Mouse (Mus musculus) liver, adult 2 months (tissue): ENCODE measurements around the gene Lamtor1.

ENCODE experiments used
- CTCF ChIP-seq: fragments of 200-500 bp; IDR thresholded peaks from 2 replicates; pipeline ENCODE4 v1.5.1; 2011; ENCODE audit warnings: low read depth, low read length, control low read depth
- POLR2A ChIP-seq: fragments of 200-500 bp; IDR thresholded peaks from 2 replicates; pipeline ENCODE4 v1.6.1; 2011; ENCODE audit warnings: low read length, control low read depth; ENCODE audit not compliant: insufficient read depth; ENCODE audit errors: extremely low read depth

DNA sequence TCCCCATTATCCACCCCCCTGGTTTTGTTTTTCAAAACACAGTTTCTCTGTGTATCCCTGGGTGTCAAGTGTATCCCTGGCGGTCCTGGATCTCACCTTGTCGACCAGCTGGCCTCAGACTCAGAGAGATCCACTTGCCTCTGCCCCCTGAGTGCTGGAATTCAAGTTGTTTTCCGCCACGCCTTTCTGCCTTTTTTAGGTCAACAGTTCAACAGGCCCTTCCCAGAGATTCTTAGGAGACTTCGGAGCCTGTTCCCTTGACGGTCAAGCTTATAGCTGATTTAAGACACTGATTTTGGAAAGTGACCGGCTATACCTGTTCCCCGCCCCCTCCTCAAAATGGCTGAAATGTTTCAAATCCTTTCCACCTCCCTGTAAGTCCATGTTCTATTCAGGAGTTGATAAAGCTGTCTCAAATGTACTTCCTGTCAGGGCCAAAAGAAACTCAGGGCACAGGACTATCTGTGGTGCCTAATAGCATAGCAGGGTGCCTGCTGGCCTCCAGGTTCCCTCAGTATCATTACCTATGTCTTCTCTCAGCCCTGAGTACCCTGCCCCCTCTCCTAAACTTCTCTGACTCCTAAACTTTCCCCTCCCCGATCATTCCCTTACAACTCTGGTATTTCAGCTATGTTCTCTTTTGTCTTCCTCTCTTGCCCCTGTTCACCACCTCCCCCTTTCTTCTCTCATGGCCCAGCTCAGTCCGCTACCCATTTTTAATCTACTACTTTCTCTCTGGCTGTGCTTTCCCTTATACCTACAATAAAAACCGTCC, 39.0 kb upstream of the Lamtor1 start:
- TF ChIP-seq POLR2A, result no peak
- TF ChIP-seq CTCF, result no peak
